Mouse (Mus musculus): ENCODE data around the gene Rapgef4.

- TF ChIP-seq CTCF (IDR thresholded peaks at IDR 0.05; ENCODE audit: control insufficient read depth, insufficient read depth, insufficient read length): no peak
- TF ChIP-seq USF1 (IDR thresholded peaks at IDR 0.05; ENCODE audit: low read depth): no peak
- TF ChIP-seq MAX (IDR thresholded peaks at IDR 0.05): no peak
These were observed 39.7 kb downstream of the Rapgef4 start for GRCm38 (mm10) chr2:72020755-72021154.
